Mouse (Mus musculus) embryo, embryonic 9.5 days (tissue): ENCODE data around the gene Cdk10.
"Not testable (repeated sequence)": the region's sequence is repeated elsewhere in the genome, so short reads cannot be mapped to it uniquely, and the experiment has no call there.

Source experiments
- DNase-seq: peaks from one replicate; pipeline ENCODE4 v3.0.0-alpha.2; 2017; ENCODE audit errors: extremely low spot score

Cdk10 gene

GRCm38 (mm10) chr8:123233300-123233699 lies 8.7 kb downstream of the Cdk10 start:
- no peak for DNase-seq

DNA sequence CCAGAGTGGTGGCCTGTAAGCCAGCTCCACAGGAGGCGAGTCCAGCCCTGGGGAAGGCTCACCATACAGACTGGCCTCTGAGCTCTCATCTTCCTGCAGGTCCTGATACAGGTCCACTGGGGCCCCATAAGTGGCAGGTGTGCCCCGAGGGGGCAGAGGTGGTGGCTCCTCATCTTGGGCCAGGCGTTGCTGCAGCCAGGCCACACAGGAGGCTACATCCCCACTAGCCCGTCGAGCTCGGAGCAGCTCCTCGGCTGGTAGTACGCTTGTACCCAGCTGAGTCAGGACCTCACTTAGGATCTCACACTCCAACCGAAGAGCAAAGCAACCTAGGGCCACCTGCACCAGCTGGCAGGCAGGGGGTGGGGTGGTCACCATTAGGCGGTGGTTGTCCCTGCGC lies 9.1 kb downstream of the Cdk10 start:
- DNase-seq: no peak

DNA sequence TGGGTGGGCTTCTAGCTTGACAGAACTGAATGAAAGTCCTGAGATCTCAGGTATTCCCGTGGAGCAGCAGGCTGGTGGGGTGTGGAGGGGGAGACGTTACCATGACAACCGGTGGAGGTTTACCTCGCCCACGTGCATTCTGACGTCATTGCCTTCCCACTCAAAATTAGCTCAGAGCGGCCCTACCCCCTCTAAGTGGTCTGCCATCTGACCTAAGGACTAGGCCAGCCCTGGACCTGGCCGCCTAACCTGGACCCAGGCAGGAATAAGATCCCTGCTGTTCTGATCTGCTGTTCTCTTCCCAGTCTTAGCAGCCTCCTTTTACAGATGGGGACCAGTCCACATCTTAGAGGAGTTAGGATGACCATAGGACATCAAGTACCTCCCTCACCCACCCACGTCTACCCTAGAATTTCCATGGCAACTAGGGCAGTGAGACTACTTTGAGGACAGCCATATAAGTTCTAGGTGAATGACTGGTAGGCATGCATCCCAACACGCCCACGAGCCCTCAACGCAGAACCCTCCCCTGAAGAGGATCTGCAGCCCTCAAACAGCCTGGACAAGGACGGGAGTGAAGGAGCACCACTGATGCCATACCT lies 10.4 kb downstream of the Cdk10 start:
- DNase-seq: no peak

- peak; percentile 88 for DNase-seq
Observed at GRCm38 (mm10) chr8:123235520-123236497, 11.2 kb downstream of the Cdk10 start, which contains the start of gene Spata2l. Spata2l (minus strand) TSS chr8:123236233.

DNA sequence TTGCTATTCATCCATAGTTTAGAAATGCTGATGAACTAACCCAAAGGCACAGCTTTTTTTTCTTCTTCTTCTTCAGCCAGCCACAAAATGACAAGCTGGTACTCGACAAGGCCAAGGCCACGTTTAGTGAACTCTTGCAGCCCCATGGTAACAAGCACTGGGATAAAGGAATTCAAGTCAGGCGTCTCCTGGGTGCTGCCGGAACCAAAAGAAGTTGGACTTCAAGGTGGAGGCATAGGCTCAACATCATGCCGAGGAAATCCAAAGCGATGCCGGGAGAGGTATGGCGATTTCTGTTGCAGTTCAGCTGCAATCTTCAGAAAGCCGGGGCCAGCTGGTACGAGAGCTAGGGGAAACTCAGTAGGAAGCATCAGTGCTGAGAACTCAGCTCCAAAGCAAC lies 14.8 kb downstream of the Cdk10 start:
- no peak for DNase-seq

- DNase-seq: no peak
Observed at GRCm38 (mm10) chr8:123242107-123242923, 17.7 kb downstream of the Cdk10 start.

- no peak for DNase-seq
Observed at GRCm38 (mm10) chr8:123243053-123243452, 18.4 kb downstream of the Cdk10 start.

- DNase-seq: no peak
Observed at GRCm38 (mm10) chr8:123244382-123244781, 19.7 kb downstream of the Cdk10 start.

DNA sequence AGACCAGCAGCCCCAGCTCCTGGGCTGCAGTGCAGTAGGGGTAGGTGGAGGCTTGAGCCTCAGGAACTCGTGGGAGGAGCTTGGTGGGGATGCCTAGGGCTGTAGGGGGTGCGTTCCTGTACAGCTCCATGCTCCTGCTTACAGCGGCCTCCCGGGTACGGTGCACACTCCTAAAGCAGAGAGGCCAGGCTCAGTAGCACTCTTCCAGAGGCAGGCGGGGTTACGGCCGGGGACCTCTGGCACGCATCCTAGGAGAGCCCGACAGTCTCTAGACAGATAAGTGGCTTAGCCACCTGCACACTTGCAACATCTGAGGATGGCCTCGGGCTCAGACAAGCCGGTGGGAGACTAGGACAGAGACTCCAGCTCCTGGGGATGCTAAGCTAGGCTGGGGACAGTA lies 20.9 kb downstream of the Cdk10 start:
- no peak for DNase-seq

GRCm38 (mm10) chr8:123247748-123248147 lies 23.1 kb downstream of the Cdk10 start:
- DNase-seq: no peak

DNA sequence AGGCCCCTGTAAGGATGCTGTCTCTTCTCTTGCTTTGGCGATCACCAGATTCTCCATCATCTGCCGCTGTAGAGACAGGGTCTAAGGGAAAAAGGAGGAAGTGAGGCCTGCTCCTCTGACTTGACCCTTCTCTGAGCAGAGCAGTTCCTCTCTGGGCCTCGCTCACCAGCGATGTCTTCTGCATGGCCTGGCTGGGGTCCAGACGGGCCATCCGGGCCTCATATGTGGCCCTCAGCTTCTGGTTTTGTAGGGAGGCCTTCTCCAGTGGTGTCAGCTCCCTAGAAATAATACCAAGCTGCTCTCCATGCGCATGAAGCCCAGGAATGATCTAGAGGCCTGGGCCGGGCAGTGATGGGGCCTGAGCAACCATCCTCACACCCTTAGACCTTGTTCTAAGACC lies 24.0 kb downstream of the Cdk10 start:
- DNase-seq: no peak

GRCm38 (mm10) chr8:123250940-123251339 lies 26.3 kb downstream of the Cdk10 start:
- no peak for DNase-seq

- DNase-seq: no peak
Observed at GRCm38 (mm10) chr8:123252925-123253324, 28.3 kb downstream of the Cdk10 start.

GRCm38 (mm10) chr8:123253451-123254098 lies 28.9 kb downstream of the Cdk10 start:
- no peak for DNase-seq

DNA sequence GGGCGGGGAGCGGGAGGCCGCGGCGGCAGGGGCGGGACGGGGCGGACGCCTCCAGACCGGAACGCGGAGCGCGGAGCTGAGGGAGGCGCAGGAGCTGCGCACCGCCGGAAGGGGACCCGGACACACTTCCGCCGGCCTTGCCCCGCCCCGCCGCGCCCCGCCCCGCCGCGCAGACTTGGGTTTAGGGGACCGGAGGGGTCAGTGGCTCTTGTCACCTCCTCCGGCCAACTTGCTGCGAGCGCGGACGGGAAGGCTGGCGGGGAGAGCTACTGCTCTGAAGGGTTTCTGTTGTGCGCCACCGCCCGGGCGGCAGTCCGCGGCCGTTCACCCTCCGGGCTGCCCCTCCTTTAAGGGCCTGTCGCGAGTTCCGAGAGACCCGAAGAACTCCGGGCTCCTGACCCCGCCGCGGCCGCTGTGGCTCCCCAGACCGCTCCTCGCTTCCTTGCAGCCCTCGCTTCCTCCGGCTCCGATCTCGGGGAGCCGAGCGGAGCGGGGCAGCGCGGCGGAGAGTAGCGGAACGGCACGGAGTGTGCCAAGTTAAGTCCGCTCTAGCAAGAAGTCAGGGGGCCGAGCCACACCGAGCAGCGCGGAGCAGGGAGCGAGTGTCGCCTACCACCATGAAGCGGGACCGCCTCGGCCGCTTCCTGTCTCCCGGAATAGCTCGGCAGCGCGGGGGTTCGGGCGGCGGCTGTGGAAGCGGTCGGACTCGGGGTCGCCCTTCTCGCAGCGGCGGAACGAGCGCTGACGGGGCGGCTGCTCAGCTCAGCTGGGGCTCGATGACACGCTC lies 29.6 kb downstream of the Cdk10 start, which contains the start of the genes Zfp276 and Vps9d1:
TSS of gene Zfp276 (plus strand) at position 97 of the 787 bp plus-strand sequence.
TSS of gene Vps9d1 (minus strand) at position 250 of the 787 bp plus-strand sequence.
- peak; percentile 89 for DNase-seq

DNA sequence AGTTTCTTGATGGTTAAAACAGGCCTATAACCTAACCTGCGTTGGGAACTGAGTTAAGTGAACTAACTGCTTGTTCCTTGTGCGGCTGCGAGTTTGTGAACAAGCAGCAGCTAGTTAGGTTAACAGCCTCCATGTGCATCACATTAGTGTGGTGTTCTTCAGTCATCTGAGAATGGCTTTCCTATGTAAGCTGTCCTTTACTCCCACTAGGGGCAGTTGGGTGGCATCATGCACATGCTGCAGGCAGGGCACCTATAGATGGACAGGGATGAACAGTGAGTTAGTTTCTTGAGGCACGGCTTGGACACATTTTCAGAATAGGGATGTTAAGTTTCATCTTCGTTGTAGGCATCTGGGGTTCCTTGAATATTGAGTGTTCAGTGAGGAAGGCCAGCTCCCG lies 30.5 kb downstream of the Cdk10 start:
- no peak for DNase-seq

- no peak for DNase-seq
Observed at GRCm38 (mm10) chr8:123257114-123257513, 32.5 kb downstream of the Cdk10 start.

DNA sequence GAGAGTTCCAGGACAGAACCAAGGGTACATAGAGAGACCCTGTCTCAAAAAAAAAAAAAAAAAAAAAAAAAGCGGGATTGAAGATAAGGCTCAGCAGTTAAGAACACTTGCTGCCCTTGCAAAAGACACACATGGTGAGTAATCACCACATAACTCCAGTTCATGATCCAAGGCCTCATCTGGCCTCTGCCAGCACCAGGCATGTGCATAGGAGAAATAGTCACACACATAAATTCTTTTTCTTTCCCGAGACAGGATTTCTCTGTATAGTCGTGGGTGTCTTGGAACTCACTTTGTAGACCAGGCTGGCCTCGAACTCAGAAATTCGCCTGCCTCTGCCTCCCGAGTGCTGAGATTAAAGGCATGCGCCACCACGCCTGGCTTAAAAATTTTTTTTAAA lies 33.0 kb downstream of the Cdk10 start:
- not testable (repeated sequence) for DNase-seq

- DNase-seq: no peak
Observed at GRCm38 (mm10) chr8:123267926-123268656, 43.4 kb downstream of the Cdk10 start.

- no peak for DNase-seq
Observed at GRCm38 (mm10) chr8:123271147-123271546, 46.5 kb downstream of the Cdk10 start.
